Mouse (Mus musculus): Measurements from ENCODE around the gene Akap7. TPM values are rescaled to one million over a fixed set of nuclear protein-coding genes. Genes with fewer than 3 reads are reported as not detected.

The Akap7 gene
- polyA plus RNA-seq, 1 experiment = 10.6 TPM

- no peak overlapping the region for H3K4me3 ChIP-seq (ENCODE audit: low read depth, low read length)
- TF ChIP-seq POLR2A (IDR thresholded peaks at IDR 0.05; ENCODE audit: low read depth, low read length) (no peak), CTCF (IDR thresholded peaks at IDR 0.05; ENCODE audit: extremely low read depth, insufficient read length, insufficient replicate concordance, low read depth, low read length) (no peak)
- 0 out of 2 replicates have a peak, but pooled peaks cover 3% of the 10 kb centered on the region for H3K4me1 ChIP-seq (ENCODE audit: control insufficient read depth, insufficient read depth, insufficient read length, low read length)
- no peak overlapping the region for H3K27ac ChIP-seq (ENCODE audit: insufficient read depth, low read depth, low read length)
- 34% methylated on average over 4 of the region's 4 CpGs for WGBS
- H3K27me3 ChIP-seq (ENCODE audit: control insufficient read depth, insufficient read depth, low read length) = no peaks in the 10 kb centered on the region
- no peaks in the 10 kb centered on the region; the same call in 1 of the 2 replicates for H3K36me3 ChIP-seq (ENCODE audit: control insufficient read depth, insufficient read depth, low read length)
These were observed 16.6 kb downstream of the Akap7 start for GRCm38 (mm10) chr10:25291053-25291452.

GRCm38 (mm10) chr10:25285100-25285811, 22.4 kb downstream of the Akap7 start:
- H3K36me3 ChIP-seq (ENCODE audit: control insufficient read depth, insufficient read depth, low read length) = peaks cover 5% of the 10 kb centered on the region; the same call in 1 of the 2 replicates
- H3K27me3 ChIP-seq (ENCODE audit: control insufficient read depth, insufficient read depth, low read length) = no peaks in the 10 kb centered on the region
- H3K4me3 ChIP-seq (ENCODE audit: low read depth, low read length) = no peak overlapping the region
- 63% methylated on average over 11 of the region's 11 CpGs for WGBS
- TF ChIP-seq POLR2A (IDR thresholded peaks at IDR 0.05; ENCODE audit: low read depth, low read length) (no peak), CTCF (IDR thresholded peaks at IDR 0.05; ENCODE audit: extremely low read depth, insufficient read length, insufficient replicate concordance, low read depth, low read length) (no peak)
- H3K27ac ChIP-seq (ENCODE audit: insufficient read depth, low read depth, low read length) = no peak overlapping the region
- no peaks in the 10 kb centered on the region for H3K4me1 ChIP-seq (ENCODE audit: control insufficient read depth, insufficient read depth, insufficient read length, low read length)

GRCm38 (mm10) chr10:25284427-25285099, 23.1 kb downstream of the Akap7 start:
- H3K27ac ChIP-seq (ENCODE audit: insufficient read depth, low read depth, low read length) = no peak overlapping the region
- no peak overlapping the region for H3K4me3 ChIP-seq (ENCODE audit: low read depth, low read length)
- H3K27me3 ChIP-seq (ENCODE audit: control insufficient read depth, insufficient read depth, low read length) = no peaks in the 10 kb centered on the region
- 87% methylated on average over 8 of the region's 8 CpGs for WGBS
- H3K36me3 ChIP-seq (ENCODE audit: control insufficient read depth, insufficient read depth, low read length) = peaks cover 5% of the 10 kb centered on the region; the same call in 1 of the 2 replicates
- no peaks in the 10 kb centered on the region for H3K4me1 ChIP-seq (ENCODE audit: control insufficient read depth, insufficient read depth, insufficient read length, low read length)
- TF ChIP-seq POLR2A (IDR thresholded peaks at IDR 0.05; ENCODE audit: low read depth, low read length) = no peak
- TF ChIP-seq CTCF (IDR thresholded peaks at IDR 0.05; ENCODE audit: extremely low read depth, insufficient read length, insufficient replicate concordance, low read depth, low read length) = no peak

GRCm38 (mm10) chr10:25283397-25283796, 24.3 kb downstream of the Akap7 start:
- 80% methylated on average over 7 of the region's 7 CpGs for WGBS
- no peaks in the 10 kb centered on the region for H3K27me3 ChIP-seq (ENCODE audit: control insufficient read depth, insufficient read depth, low read length)
- no peaks in the 10 kb centered on the region for H3K4me1 ChIP-seq (ENCODE audit: control insufficient read depth, insufficient read depth, insufficient read length, low read length)
- H3K27ac ChIP-seq (ENCODE audit: insufficient read depth, low read depth, low read length) = no peak overlapping the region
- H3K4me3 ChIP-seq (ENCODE audit: low read depth, low read length) = no peak overlapping the region
- TF ChIP-seq POLR2A (IDR thresholded peaks at IDR 0.05; ENCODE audit: low read depth, low read length) = no peak
- peaks cover 5% of the 10 kb centered on the region; the same call in 1 of the 2 replicates for H3K36me3 ChIP-seq (ENCODE audit: control insufficient read depth, insufficient read depth, low read length)

- WGBS = 81% methylated on average over 5 of the region's 5 CpGs
- no peak for TF ChIP-seq CTCF (IDR thresholded peaks at IDR 0.05; ENCODE audit: extremely low read depth, insufficient read length, insufficient replicate concordance, low read depth, low read length)
- TF ChIP-seq POLR2A (IDR thresholded peaks at IDR 0.05; ENCODE audit: low read depth, low read length) = no peak
- Histone ChIP-seq H3K27ac (ENCODE audit: insufficient read depth, low read depth, low read length) (no peak overlapping the region), H3K4me3 (ENCODE audit: low read depth, low read length) (no peak overlapping the region), H3K4me1 (ENCODE audit: control insufficient read depth, insufficient read depth, insufficient read length, low read length) (no peaks in the 10 kb centered on the region), H3K36me3 (ENCODE audit: control insufficient read depth, insufficient read depth, low read length) (peaks cover 5% of the 10 kb centered on the region; the same call in 1 of the 2 replicates), H3K27me3 (ENCODE audit: control insufficient read depth, insufficient read depth, low read length) (no peaks in the 10 kb centered on the region)
These were observed 27.5 kb downstream of the Akap7 start for GRCm38 (mm10) chr10:25280141-25280540.

- peaks cover 5% of the 10 kb centered on the region; the same call in 1 of the 2 replicates for H3K36me3 ChIP-seq (ENCODE audit: control insufficient read depth, insufficient read depth, low read length)
These were observed 28.3 kb downstream of the Akap7 start for GRCm38 (mm10) chr10:25279406-25279805.

GRCm38 (mm10) chr10:25275492-25275891, 32.2 kb downstream of the Akap7 start:
- no peak overlapping the region for H3K4me3 ChIP-seq (ENCODE audit: low read depth, low read length)
- no peaks in the 10 kb centered on the region for H3K4me1 ChIP-seq (ENCODE audit: control insufficient read depth, insufficient read depth, insufficient read length, low read length)
- TF ChIP-seq CTCF (IDR thresholded peaks at IDR 0.05; ENCODE audit: extremely low read depth, insufficient read length, insufficient replicate concordance, low read depth, low read length) (no peak), POLR2A (IDR thresholded peaks at IDR 0.05; ENCODE audit: low read depth, low read length) (no peak)
- 78% methylated on average over 7 of the region's 7 CpGs for WGBS
- H3K27ac ChIP-seq (ENCODE audit: insufficient read depth, low read depth, low read length) = no peak overlapping the region
- H3K27me3 ChIP-seq (ENCODE audit: control insufficient read depth, insufficient read depth, low read length) = no peaks in the 10 kb centered on the region
- no peaks in the 10 kb centered on the region for H3K36me3 ChIP-seq (ENCODE audit: control insufficient read depth, insufficient read depth, low read length)

More at GRCm38 (mm10) chr10:25279406-25279805, 28.3 kb downstream of the Akap7 start:
- WGBS = 84% methylated on average over 3 of the region's 3 CpGs
- Histone ChIP-seq H3K27me3 (ENCODE audit: control insufficient read depth, insufficient read depth, low read length) (no peaks in the 10 kb centered on the region), H3K27ac (ENCODE audit: insufficient read depth, low read depth, low read length) (no peak overlapping the region), H3K4me3 (ENCODE audit: low read depth, low read length) (no peak overlapping the region), H3K4me1 (ENCODE audit: control insufficient read depth, insufficient read depth, insufficient read length, low read length) (no peaks in the 10 kb centered on the region)
- TF ChIP-seq POLR2A (IDR thresholded peaks at IDR 0.05; ENCODE audit: low read depth, low read length) = no peak
- TF ChIP-seq CTCF (IDR thresholded peaks at IDR 0.05; ENCODE audit: extremely low read depth, insufficient read length, insufficient replicate concordance, low read depth, low read length) = no peak
